Mouse (Mus musculus) kidney, adult 2 months (tissue): ENCODE measurements around the gene Als2cr12.

Experiments
- CTCF ChIP-seq: fragments of 200-500 bp; conservative IDR thresholded peaks from 2 replicates; pipeline ENCODE4 v1.5.1; 2011; ENCODE audit warnings: low read depth, mild to moderate bottlenecking, control low read depth, low read length, moderate library complexity, mixed read lengths; ENCODE audit not compliant: insufficient read depth, insufficient read length
- POLR2A ChIP-seq: fragments of 200-500 bp; IDR thresholded peaks from one replicate; pipeline ENCODE4 v1.6.1; 2011; ENCODE audit warnings: low read depth, low read length, control low read depth

DNA sequence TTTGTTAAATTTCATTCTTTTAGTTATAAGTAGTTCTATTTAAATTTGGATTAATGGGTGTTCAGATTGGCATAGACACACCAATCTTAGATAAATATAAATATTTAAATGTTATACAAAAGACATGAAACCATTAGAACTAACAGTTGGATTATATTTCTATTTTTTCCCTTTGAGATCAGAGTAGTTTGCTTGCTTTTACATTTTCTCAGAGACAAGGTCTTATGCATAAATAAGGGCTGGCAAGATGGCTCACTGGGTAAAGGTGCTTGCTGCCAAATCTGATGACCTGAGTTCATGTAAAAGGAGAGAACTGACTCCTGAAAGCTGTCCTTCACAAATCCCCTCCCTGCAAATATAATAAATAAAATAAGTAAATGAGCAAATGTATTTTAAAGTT is 29.3 kb upstream of the Als2cr12 start:
- TF ChIP-seq POLR2A = no peak
- TF ChIP-seq CTCF = no peak
